Mouse (Mus musculus) gastrocnemius, postnatal 14 days (tissue): ENCODE measurements at regions not wholly inside any gene's neighbourhood (a gene's known extent, or its start where the extent isn't known, plus 50 kb on each side); places are given as distances from the start of the nearest gene placed in this dataset.

Experiments
- DNase-seq: peaks from one replicate; pipeline ENCODE4 v3.0.0; 2021; ENCODE audit warnings: mixed read lengths
- intact Hi-C: fragments of 180-260 bp; cut with DNase I; formaldehyde crosslinking; loops from one replicate; pipeline ENCODE4 v1.15.1; 2025; ENCODE audit warnings: low total_unique reads

- intact Hi-C loops = no loop called here
- no peak for DNase-seq
These were observed 158.2 kb downstream of the Flrt2 start for GRCm38 (mm10) chr12:95850144-95850803.

DNA sequence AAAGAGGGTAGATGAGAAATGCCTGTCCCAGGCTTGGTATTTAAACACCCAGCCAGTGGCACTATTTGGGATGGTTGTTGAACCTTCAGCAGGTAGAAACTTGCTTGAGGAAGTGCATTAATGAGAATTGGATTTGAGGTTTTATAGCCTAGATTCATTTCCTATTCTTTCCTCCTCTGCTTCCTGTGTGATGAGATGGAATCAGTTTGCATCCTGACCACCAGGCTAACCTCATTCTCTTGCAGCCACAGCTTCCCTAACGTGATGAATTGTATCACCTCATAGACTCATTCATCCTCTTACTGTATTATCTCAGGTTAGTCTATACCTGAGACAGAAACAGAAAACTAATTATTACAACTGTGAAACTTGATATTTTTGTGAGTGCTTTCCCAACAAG lies 185.6 kb downstream of the Flrt2 start:
- intact Hi-C loops = loop anchor here (2.0 kb wide), 1 partner anchor 29 kb away; no protein-coding TSS in a partner anchor
- no peak for DNase-seq
